Mouse (Mus musculus) embryo, embryonic 9.5 days (tissue): ENCODE data around the gene Chd3.
"Not testable (repeated sequence)": the region's sequence is repeated elsewhere in the genome, so short reads cannot be mapped to it uniquely, and the experiment has no call there.

ENCODE experiments used
- DNase-seq: peaks from one replicate; pipeline ENCODE4 v3.0.0-alpha.2; 2017; ENCODE audit errors: extremely low spot score

Gene Chd3

GRCm38 (mm10) chr11:69325628-69326407 is 43.4 kb downstream of the Chd3 start, which contains the start of gene Kcnab3:
Gene Kcnab3 (plus strand): TSS chr11:69326258.
- DNase-seq, result peak; percentile 74

GRCm38 (mm10) chr11:69324749-69325148 is 44.5 kb downstream of the Chd3 start:
- no peak for DNase-seq

GRCm38 (mm10) chr11:69323667-69324111 is 45.5 kb downstream of the Chd3 start, which contains the start of the genes Cntrob and Trappc1:
Gene Cntrob (minus strand): TSS chr11:69323775.
Gene Trappc1 (plus strand): TSS chr11:69323980.
- peak; percentile 99 for DNase-seq

GRCm38 (mm10) chr11:69322693-69323471 is 46.3 kb downstream of the Chd3 start:
- DNase-seq, result peak; percentile 28

- no peak for DNase-seq
Observed at GRCm38 (mm10) chr11:69322010-69322409, 47.2 kb downstream of the Chd3 start.

GRCm38 (mm10) chr11:69321580-69321979 is 47.6 kb downstream of the Chd3 start:
- no peak for DNase-seq

- DNase-seq, result not testable (repeated sequence)
Observed at GRCm38 (mm10) chr11:69318000-69318399, 51.2 kb downstream of the Chd3 start.

GRCm38 (mm10) chr11:69316361-69316760 is 52.8 kb downstream of the Chd3 start:
- no peak for DNase-seq

GRCm38 (mm10) chr11:69311266-69311665 is 57.9 kb downstream of the Chd3 start:
- no peak for DNase-seq

- DNase-seq, result no peak
Observed at GRCm38 (mm10) chr11:69306039-69306438, 63.2 kb downstream of the Chd3 start.

GRCm38 (mm10) chr11:69305291-69305690 is 63.9 kb downstream of the Chd3 start:
- no peak for DNase-seq

GRCm38 (mm10) chr11:69302817-69303216 is 66.4 kb downstream of the Chd3 start:
- no peak for DNase-seq

- DNase-seq, result no peak
Observed at GRCm38 (mm10) chr11:69298231-69298630, 71.0 kb downstream of the Chd3 start.

GRCm38 (mm10) chr11:69297799-69298198 is 71.4 kb downstream of the Chd3 start:
- DNase-seq, result no peak

- no peak for DNase-seq
Observed at GRCm38 (mm10) chr11:69295286-69295685, 73.9 kb downstream of the Chd3 start.
